Mouse (Mus musculus): Measurements from ENCODE around the gene Unc119.

DNA sequence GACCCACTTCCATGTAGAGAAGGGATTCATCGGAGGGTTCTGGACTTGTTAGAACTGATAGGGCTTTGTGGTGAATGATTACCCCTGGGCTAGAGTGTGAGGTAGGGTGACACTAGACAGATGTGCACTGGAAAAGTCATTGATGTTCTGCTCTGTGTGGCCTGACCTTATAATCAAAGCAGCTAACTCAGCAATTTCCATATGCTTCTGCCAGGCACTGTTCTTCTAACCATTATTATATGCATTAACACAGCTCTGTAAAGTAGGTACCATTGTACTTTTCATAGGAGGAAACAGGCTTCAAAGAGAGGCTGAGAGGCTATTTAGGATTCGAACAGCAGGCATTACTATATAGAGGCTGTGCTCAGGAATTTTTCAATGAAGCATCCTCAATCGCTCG lies 16.1 kb upstream of the Unc119 start:
- TF ChIP-seq EP300 (IDR thresholded peaks at IDR 0.05; ENCODE audit: low read depth) (no peak), CTCF (IDR thresholded peaks at IDR 0.05; ENCODE audit: low read depth) (no peak)
